Mouse (Mus musculus) urinary bladder, postnatal 36 days (tissue): ENCODE data around the gene Mpv17l2.

Experiments
- DNase-seq, 2 experiments: peaks; one replicate each; pipeline ENCODE4 v3.0.0; 2022; ENCODE audit warnings: low spot score in 2 of 2, mixed read lengths in 1 of 2

The Mpv17l2 gene

GRCm38 (mm10) chr8:70724216-70724615 is 36.5 kb downstream of the Mpv17l2 start:
- DNase-seq, result no peak

- DNase-seq, result no peak
Observed at GRCm38 (mm10) chr8:70723486-70724210, 37.1 kb downstream of the Mpv17l2 start, which contains the start of gene Pde4c. Pde4c (plus strand) TSS chr8:70723720.

GRCm38 (mm10) chr8:70721601-70722000 is 39.1 kb downstream of the Mpv17l2 start:
- DNase-seq, result no peak

GRCm38 (mm10) chr8:70720739-70721138 is 40.0 kb downstream of the Mpv17l2 start:
- peak; percentile 72 to 78 for DNase-seq

GRCm38 (mm10) chr8:70719796-70720270 is 40.9 kb downstream of the Mpv17l2 start:
- no peak for DNase-seq

GRCm38 (mm10) chr8:70718297-70718696 is 42.4 kb downstream of the Mpv17l2 start, which contains the start of gene Gm3336:
Gm3336 (plus strand) TSS chr8:70718543.
- peak in 1 of 2 experiments; percentile 51 for DNase-seq

GRCm38 (mm10) chr8:70716521-70717400 is 44.0 kb downstream of the Mpv17l2 start:
- DNase-seq, result no peak

- no peak for DNase-seq
Observed at GRCm38 (mm10) chr8:70715086-70715485, 45.7 kb downstream of the Mpv17l2 start.

GRCm38 (mm10) chr8:70713991-70714390 is 46.8 kb downstream of the Mpv17l2 start:
- DNase-seq, result no peak

- no peak for DNase-seq
Observed at GRCm38 (mm10) chr8:70711041-70711440, 49.7 kb downstream of the Mpv17l2 start.

GRCm38 (mm10) chr8:70710296-70710695 is 50.5 kb downstream of the Mpv17l2 start:
- DNase-seq, result no peak

GRCm38 (mm10) chr8:70709794-70710193 is 51.0 kb downstream of the Mpv17l2 start:
- DNase-seq, result no peak
